Mouse (Mus musculus): ENCODE measurements around the gene Elfn2.

Elfn2 gene

GRCm38 (mm10) chr15:78718290-78719250 lies at the start of gene Elfn2:
Gene Elfn2 (minus strand): TSS chr15:78718771.
- peak; percentile 83 for DNase-seq

- no peak for DNase-seq
Measured at GRCm38 (mm10) chr15:78763704-78764103, 45.1 kb upstream of the Elfn2 start.

GRCm38 (mm10) chr15:78763210-78763609 lies 44.6 kb upstream of the Elfn2 start:
- DNase-seq: no peak

DNA sequence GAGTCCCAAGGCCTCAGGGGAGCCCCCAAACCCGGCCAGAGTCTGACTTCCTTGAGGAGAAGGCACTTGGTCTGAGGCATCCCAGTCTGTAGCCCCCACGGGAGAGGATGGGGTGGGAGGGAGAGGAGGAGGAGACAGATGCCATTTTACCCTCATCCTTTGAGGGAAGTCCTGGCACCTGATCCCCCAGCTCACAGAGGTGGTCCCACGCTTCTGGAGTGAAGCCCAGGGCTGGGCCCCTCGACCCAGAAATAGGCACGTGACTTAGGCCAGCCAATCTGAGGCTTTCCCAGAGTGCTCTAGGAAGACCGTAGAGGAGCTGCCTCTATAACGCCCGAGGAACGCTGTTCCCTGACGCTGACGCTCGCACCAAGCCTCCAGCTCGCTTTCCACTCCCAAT lies 42.5 kb upstream of the Elfn2 start:
- no peak for DNase-seq

GRCm38 (mm10) chr15:78758132-78758531 lies 39.6 kb upstream of the Elfn2 start:
- DNase-seq: no peak

DNA sequence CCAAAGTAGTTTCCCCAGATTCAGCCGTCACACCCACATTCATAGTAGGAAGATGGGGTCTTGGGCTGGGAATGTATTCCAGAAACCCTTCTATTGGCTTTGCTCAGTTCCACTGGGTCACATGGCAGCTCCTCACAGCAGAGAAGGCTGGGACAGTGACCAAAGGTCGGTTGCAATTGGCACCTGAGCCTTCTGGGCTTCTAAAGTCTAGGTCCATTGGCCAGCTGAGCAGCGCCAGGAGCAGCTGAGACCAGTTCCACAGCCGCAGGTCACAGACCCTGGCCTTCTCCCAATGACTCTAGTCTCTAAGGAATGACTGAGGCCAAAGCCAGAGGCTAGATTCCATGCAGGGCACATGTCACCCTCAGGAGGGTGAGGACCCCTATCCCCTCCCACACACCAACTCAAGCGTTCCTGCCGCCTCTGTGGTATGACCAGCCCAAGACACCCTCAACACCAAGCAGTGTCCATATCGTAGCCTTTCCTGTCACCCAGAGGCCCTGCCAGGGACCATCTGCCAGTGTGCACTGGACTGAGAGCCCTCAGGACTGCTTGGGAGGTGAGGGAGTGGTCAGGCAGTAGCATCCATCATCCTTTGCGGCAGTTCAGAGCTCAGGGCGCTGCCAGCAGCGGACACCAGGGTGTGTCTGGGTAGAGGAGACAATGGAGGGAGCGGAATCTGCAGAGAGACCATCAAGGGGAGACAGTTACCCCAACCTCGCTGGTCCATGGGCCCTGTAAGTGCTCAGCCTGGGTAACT lies 37.6 kb upstream of the Elfn2 start:
- DNase-seq: no peak

DNA sequence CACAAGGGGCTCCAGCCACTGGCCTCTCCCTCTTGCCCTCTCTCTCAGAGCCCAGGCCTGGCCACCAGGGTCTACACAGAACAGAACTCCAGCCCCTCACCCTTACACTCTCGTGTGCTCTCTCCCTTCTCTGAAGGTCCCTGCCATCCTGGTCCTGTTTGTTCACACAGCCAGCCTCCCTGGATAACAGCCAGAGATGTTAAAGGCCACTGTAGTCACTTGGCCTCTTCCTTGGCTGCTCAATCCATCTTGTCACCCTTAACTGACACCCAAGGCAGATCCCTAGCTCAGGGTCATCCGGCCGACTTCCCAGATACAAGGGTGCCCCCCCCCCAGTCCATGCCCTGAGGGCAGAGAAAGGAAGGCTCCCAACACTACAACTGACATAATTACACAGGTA lies 36.7 kb upstream of the Elfn2 start:
- no peak for DNase-seq

DNA sequence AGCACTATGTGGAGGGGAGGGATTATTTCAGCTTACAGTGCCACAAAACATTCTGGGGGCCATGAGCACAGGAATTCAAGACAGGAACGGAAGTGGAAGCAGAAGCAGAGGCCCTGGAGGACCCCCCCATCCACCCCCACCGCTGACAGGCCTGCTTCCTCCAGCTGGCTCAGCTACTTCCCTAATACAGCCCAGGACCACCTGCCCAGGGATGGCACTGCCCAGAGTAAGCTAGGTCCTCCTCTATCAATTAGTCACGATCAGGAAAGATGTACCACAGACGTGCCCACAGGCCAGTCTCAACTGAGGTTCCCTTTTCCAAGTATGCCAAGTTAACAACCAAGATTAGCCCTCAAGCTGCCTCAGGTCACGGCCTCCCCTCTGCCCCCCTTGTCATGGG lies 35.6 kb upstream of the Elfn2 start:
- DNase-seq: no peak

GRCm38 (mm10) chr15:78752991-78753390 lies 34.4 kb upstream of the Elfn2 start:
- DNase-seq: no peak

DNA sequence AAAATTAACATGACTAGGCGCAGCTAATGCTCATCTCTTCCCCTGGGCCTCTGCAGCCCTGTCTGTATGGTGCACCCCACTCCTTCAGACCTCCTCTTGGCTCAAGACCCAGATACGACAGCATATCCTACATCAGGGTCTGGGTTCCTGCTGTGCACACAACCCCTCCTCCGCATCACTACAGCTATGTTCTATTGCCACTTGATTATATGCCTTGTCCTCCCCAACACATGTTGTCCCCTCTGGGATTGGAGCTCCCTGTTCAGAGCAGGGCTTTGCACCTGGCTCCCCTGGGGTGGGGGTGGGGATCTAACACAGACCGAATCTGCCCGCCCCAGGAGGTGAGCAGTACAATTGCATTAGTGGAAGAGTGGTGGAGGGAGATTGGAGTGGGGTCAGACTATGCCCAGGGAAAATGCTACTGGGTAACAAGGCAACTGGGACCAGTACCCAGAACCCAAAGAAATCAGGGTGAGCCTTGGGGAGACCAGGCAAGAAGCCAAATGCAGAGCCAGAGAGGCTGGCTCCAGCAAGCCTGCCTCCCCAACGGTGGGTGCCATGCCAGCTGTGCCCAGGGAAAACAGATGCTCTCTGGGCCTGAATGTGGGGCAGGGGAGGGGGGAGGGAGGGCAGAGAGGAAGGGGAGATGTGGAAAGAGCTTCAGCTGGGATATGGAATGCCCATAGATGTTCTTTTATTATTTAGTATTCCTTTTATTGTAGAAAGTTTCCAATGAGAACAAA lies 32.2 kb upstream of the Elfn2 start:
- no peak for DNase-seq

GRCm38 (mm10) chr15:78749855-78750254 lies 31.3 kb upstream of the Elfn2 start:
- no peak for DNase-seq

DNA sequence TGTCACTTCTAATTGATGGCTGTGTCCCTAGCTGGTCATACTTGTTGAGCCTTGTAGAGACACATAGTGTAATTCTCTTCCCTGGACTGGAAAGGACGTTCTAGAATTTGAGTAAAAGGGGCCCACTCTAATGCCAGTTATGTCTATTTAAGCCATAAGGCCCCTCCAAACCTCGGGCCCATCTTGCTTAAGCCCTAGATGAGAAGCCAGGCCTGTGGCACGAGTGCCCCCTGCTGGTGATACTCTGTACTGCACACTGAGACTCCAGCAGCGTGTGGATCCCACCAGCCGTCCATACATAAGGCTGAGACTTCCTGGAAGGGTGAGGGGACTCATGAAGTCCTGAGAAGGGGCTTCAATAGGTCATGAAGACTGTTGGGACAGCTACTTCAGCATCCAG lies 25.6 kb upstream of the Elfn2 start:
- peak; percentile 67 for DNase-seq

DNA sequence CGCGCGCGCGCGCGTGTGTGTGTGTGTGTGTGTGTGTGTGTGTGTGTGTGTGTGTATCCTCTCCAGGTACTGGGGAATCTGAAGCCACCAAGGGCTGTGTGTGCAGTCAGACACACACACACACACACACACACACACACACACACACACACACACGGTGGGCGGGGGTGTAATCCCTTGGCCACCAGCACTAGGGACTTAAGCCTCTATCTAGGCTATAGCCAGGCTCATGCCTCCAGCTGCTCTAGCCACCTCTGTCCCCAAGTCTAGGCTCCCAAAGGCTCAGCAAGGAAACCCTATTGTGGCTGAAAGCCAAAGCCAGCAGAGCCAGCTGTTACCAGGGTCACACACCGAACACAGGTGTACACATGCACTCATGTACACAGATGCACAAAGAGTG lies 24.3 kb upstream of the Elfn2 start:
- DNase-seq: no peak

- DNase-seq: no peak
Measured at GRCm38 (mm10) chr15:78740662-78741061, 22.1 kb upstream of the Elfn2 start.

DNA sequence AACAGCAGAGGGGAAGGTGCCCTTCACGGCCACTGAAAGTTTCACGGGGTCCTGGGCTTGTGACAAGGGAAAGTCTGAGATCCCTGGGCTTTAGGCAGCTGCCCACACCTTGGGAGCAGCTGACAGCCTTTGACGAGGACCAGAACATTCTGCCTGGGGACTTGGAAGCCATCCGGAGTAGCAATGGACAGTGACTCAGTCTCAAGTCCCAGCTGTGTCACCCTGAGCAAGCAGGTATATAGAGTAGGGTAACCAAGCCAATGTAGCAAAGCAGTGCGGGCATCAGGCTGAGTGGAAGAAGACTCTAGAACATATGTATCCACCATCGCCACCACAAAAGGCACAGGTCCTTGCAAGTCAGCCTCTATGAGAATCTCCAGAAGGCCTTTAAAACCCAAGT lies 18.6 kb upstream of the Elfn2 start:
- no peak for DNase-seq

GRCm38 (mm10) chr15:78736681-78737100 lies 18.1 kb upstream of the Elfn2 start:
- DNase-seq: no peak

GRCm38 (mm10) chr15:78736181-78736579 lies 17.6 kb upstream of the Elfn2 start:
- no peak for DNase-seq

GRCm38 (mm10) chr15:78735431-78736180 lies 17.0 kb upstream of the Elfn2 start:
- DNase-seq: no peak

DNA sequence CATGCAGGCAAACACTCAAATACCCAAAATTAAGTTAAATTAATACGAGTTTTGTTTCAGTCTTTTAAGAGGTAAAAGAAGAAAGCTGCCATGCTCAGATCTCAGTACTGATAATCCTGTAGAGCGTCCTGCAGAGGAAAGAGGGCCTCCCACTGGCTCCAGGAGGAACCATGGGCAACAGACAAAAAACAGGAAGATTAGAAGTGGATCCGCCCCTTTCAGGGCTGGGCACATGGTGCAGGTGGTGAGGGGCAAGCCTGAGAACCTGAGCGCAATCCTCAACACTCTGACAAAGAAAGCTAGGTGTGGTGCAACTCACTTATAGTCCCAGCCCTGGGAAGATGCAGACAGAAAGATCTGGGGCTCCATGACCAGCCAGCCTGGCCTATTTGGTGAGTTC lies 13.3 kb upstream of the Elfn2 start:
- no peak for DNase-seq

GRCm38 (mm10) chr15:78730315-78731049 lies 11.9 kb upstream of the Elfn2 start:
- DNase-seq: no peak

GRCm38 (mm10) chr15:78726697-78727096 lies 8.1 kb upstream of the Elfn2 start:
- no peak for DNase-seq

GRCm38 (mm10) chr15:78720532-78720931 lies 2.0 kb upstream of the Elfn2 start:
- DNase-seq: no peak
